Mouse (Mus musculus): ENCODE data around the gene Stox2. TPM values are rescaled to one million over a fixed set of nuclear protein-coding genes. Genes with fewer than 3 reads are reported as not detected.
"Not testable (repeated sequence)": the region's sequence is repeated elsewhere in the genome, so short reads cannot be mapped to it uniquely, and the experiment has no call there.

Gene Stox2
- polyA plus RNA-seq, 1 experiment from 2014 or later, result 8.1 TPM

DNA sequence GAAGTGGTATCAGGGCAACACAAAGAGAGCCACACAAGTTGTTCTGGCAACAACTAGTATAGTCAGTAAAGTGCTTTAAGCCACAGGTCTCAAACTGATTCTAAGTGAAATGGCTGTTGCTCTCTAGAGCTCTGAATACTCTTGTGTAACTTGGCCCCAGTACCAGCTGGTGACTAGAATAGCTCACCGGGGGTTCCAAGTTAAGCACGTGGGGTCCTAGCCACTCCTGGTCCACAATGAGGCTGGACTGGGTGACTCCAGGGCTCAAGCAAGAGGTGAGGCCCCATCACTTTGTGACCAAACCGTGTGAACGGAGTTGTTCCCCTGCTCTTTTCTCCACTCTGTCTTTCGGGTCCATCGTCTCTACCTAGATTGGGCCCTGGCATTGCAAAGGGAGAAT lies 8.2 kb downstream of the Stox2 start:
- Histone ChIP-seq H3K4me1 (replicated peaks) (no peaks in the 10 kb centered on the region), H3K36me3 (no peaks in the 10 kb centered on the region), H3K27me3 (replicated peaks) (no peaks in the 10 kb centered on the region), H3K9ac (no peak overlapping the region), H3K4me2 (replicated peaks) (no peak overlapping the region), H3K27ac (no peak overlapping the region), H3K4me3 (replicated peaks) (no peak overlapping the region), H3K9me3 (no peaks in the 10 kb centered on the region)
- 81% methylated on average over 6 of the region's 6 CpGs for WGBS
- ATAC-seq, result no peak

- H3K9me3 ChIP-seq, result no peaks in the 10 kb centered on the region
- H3K9ac ChIP-seq, result no peak overlapping the region
- no peak overlapping the region for H3K4me3 ChIP-seq (replicated peaks)
- ATAC-seq, result no peak
- no peak overlapping the region for H3K4me2 ChIP-seq (replicated peaks)
- no peak overlapping the region for H3K27ac ChIP-seq
- WGBS, result 74% methylated on average over 2 of the region's 2 CpGs
- H3K4me1 ChIP-seq (replicated peaks), result no peaks in the 10 kb centered on the region
- H3K36me3 ChIP-seq, result no peaks in the 10 kb centered on the region
- no peaks in the 10 kb centered on the region for H3K27me3 ChIP-seq (replicated peaks)
Observed at GRCm38 (mm10) chr8:47435861-47436260, 10.3 kb downstream of the Stox2 start.

GRCm38 (mm10) chr8:47435412-47435811 lies 10.8 kb downstream of the Stox2 start:
- H3K9ac ChIP-seq, result no peak overlapping the region
- no peaks in the 10 kb centered on the region for H3K27me3 ChIP-seq (replicated peaks)
- peak; percentile 25; the same call in 1 of the 2 replicates for ATAC-seq
- no peak overlapping the region for H3K4me2 ChIP-seq (replicated peaks)
- H3K36me3 ChIP-seq, result no peaks in the 10 kb centered on the region
- H3K9me3 ChIP-seq, result no peaks in the 10 kb centered on the region
- H3K27ac ChIP-seq, result no peak overlapping the region
- WGBS, result 41% methylated on average over 4 of the region's 4 CpGs
- H3K4me1 ChIP-seq (replicated peaks), result no peaks in the 10 kb centered on the region
- H3K4me3 ChIP-seq (replicated peaks), result no peak overlapping the region

- ATAC-seq, result no peak
- H3K9me3 ChIP-seq, result no peaks in the 10 kb centered on the region
- WGBS, result 51% methylated on average over 4 of the region's 4 CpGs
- H3K4me2 ChIP-seq (replicated peaks), result no peak overlapping the region
- no peaks in the 10 kb centered on the region for H3K4me1 ChIP-seq (replicated peaks)
- no peak overlapping the region for H3K27ac ChIP-seq
- H3K36me3 ChIP-seq, result no peaks in the 10 kb centered on the region
- H3K4me3 ChIP-seq (replicated peaks), result no peak overlapping the region
- H3K27me3 ChIP-seq (replicated peaks), result no peaks in the 10 kb centered on the region
- no peak overlapping the region for H3K9ac ChIP-seq
Observed at GRCm38 (mm10) chr8:47431263-47431662, 14.9 kb downstream of the Stox2 start.

DNA sequence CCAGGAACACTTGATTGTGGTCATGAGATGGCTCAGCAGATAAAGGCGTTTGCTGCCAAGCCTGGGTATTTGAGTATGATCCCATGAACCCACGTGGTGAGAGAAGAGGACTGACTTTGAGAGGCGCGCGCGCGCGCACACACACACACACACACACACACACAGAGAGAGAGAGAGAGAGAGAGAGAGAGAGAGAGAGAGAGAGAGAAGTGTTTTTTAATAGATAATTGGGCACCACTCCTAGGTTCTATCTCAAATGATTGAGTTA lies 32.0 kb downstream of the Stox2 start:
- H3K4me1 ChIP-seq (replicated peaks), result peaks cover 18% of the 10 kb centered on the region
- H3K9ac ChIP-seq, H3K36me3 ChIP-seq, H3K9me3 ChIP-seq, H3K27ac ChIP-seq: not testable (repeated sequence)
- WGBS, result 4% methylated on average over 8 of the region's 8 CpGs
- H3K4me2 ChIP-seq (replicated peaks), result peak overlapping the region; percentile 95
- peak; percentile 37 for ATAC-seq
- H3K4me3 ChIP-seq (replicated peaks), result peak overlapping the region; percentile 67
- H3K27me3 ChIP-seq (replicated peaks), result peaks cover 16% of the 10 kb centered on the region

DNA sequence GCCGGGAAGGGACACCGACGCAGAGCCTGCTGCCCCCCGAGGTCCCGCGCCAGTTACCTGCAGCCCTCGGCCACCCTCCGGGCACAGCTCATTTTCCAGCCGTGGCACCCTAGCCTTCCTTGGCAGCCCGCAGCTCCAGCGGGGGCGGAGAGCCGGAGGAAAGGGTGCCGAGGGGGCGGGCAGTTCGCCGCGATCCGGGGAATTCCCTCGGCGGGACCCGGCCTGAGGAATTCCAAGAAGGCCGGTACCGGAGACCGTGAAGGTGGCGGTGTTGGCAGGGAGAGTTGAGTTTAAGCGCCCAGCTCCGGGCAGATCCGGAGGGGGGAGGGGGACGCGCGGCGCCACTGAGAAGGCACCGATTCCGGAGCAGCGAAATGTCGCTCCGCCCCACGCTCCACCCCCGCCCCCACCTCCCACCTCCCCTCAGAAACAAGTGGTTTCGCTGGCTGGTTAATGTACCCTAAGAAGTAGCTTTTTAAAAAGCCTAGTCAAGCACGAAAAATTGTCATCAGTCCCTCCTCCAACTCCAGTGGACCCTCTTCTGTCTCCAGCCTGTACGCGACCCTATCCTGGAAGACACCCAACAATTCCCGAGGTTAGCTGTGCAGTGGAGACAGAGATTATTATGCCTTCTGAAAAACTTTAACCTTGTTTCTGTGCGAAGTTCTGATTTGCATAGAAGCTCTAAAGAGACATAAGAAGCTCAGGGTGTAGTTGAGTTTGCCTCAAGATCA lies 32.5 kb downstream of the Stox2 start:
- ATAC-seq, result peak; percentile 78
- peak overlapping the region; percentile 54 for H3K27ac ChIP-seq
- peaks cover 19% of the 10 kb centered on the region for H3K27me3 ChIP-seq (replicated peaks)
- H3K4me2 ChIP-seq (replicated peaks), result peak overlapping the region; percentile 95
- H3K36me3 ChIP-seq, result no peaks in the 10 kb centered on the region
- peaks cover 19% of the 10 kb centered on the region for H3K4me1 ChIP-seq (replicated peaks)
- H3K9me3 ChIP-seq, result no peaks in the 10 kb centered on the region
- peak overlapping the region; percentile 65 for H3K9ac ChIP-seq
- peak overlapping the region; percentile 67 for H3K4me3 ChIP-seq (replicated peaks)
- under 1% methylated on average over 46 of the region's 46 CpGs for WGBS

- peak overlapping the region; percentile 65 for H3K9ac ChIP-seq
- peaks cover 19% of the 10 kb centered on the region for H3K4me1 ChIP-seq (replicated peaks)
- H3K4me2 ChIP-seq (replicated peaks), result peak overlapping the region; percentile 95
- ATAC-seq, result peak; percentile 70
- peaks cover 19% of the 10 kb centered on the region for H3K27me3 ChIP-seq (replicated peaks)
- H3K9me3 ChIP-seq, result no peaks in the 10 kb centered on the region
- peak overlapping the region; percentile 54 for H3K27ac ChIP-seq
- no peaks in the 10 kb centered on the region for H3K36me3 ChIP-seq
- H3K4me3 ChIP-seq (replicated peaks), result peak overlapping the region; percentile 67
- under 1% methylated on average over 81 of the region's 81 CpGs for WGBS
Observed at GRCm38 (mm10) chr8:47412696-47413523, 33.3 kb downstream of the Stox2 start.

GRCm38 (mm10) chr8:47411994-47412695 lies 34.0 kb downstream of the Stox2 start:
- Histone ChIP-seq H3K4me1 (replicated peaks) (peaks cover 19% of the 10 kb centered on the region), H3K9ac (peak overlapping the region; percentile 65), H3K36me3 (no peaks in the 10 kb centered on the region), H3K9me3 (no peaks in the 10 kb centered on the region), H3K4me3 (replicated peaks) (peak overlapping the region; percentile 67), H3K4me2 (replicated peaks) (peak overlapping the region; percentile 95), H3K27ac (no peak overlapping the region), H3K27me3 (replicated peaks) (peaks cover 19% of the 10 kb centered on the region)
- ATAC-seq, result peak; percentile 77
- under 1% methylated on average over 43 of the region's 43 CpGs for WGBS

DNA sequence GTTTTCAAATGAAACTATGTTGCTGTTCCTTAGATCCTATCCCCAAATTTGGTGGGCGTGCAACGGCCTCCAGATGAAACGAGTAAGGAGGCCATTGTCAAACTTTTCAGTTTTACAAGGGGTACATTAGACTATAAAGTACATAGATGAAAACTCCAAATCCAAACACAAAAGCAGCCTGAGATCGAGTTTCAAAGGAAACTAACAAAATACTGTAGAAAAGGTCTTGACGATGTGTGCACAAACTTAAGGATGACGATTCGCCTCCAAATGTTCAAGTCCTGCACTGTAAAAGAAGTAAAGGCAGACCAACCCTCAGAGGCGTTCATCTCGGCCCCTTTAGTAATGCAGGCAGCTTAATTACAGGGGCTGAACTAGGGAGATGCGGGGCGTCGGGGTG lies 34.8 kb downstream of the Stox2 start:
- H3K4me1 ChIP-seq (replicated peaks), result peaks cover 19% of the 10 kb centered on the region
- no peak overlapping the region for H3K4me3 ChIP-seq (replicated peaks)
- H3K36me3 ChIP-seq, result no peaks in the 10 kb centered on the region
- no peaks in the 10 kb centered on the region for H3K9me3 ChIP-seq
- H3K27me3 ChIP-seq (replicated peaks), result peaks cover 19% of the 10 kb centered on the region
- ATAC-seq, result no peak
- WGBS, result 15% methylated on average over 12 of the region's 12 CpGs
- H3K27ac ChIP-seq, result no peak overlapping the region
- H3K9ac ChIP-seq, result no peak overlapping the region
- H3K4me2 ChIP-seq (replicated peaks), result peak overlapping the region; percentile 95

- Histone ChIP-seq H3K27ac (no peak overlapping the region), H3K9me3 (no peaks in the 10 kb centered on the region), H3K4me2 (replicated peaks) (peak overlapping the region; percentile 17; the same call in 1 of the 2 replicates), H3K9ac (no peak overlapping the region), H3K4me1 (replicated peaks) (peaks cover 17% of the 10 kb centered on the region), H3K27me3 (replicated peaks) (peaks cover 19% of the 10 kb centered on the region), H3K36me3 (no peaks in the 10 kb centered on the region), H3K4me3 (replicated peaks) (no peak overlapping the region)
- 25% methylated on average over 8 of the region's 8 CpGs for WGBS
- no peak for ATAC-seq
Observed at GRCm38 (mm10) chr8:47409061-47409460, 37.1 kb downstream of the Stox2 start.

DNA sequence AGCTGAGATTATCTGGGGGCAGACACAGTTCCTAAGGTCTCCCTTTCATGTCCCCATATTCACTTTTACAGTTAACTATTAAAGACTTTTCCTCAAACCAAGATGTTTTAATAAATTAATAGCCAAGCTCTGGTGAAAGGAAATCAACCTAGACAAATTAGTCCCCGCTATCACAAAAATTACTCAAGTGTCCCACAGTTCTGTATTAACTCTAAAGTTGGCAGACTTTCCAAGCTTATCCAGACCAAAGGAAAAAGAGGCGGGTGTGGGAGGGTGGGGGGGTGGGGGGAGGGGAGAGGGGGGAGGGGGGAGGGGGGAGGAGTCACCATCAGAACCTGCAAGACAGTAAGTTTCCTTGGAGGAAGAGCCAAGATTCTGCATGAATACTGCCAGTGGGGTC lies 41.3 kb downstream of the Stox2 start:
- no peak for ATAC-seq
- no peak overlapping the region for H3K4me2 ChIP-seq (replicated peaks)
- H3K36me3 ChIP-seq, result no peaks in the 10 kb centered on the region
- H3K27ac ChIP-seq, result no peak overlapping the region
- 93% methylated on average over 1 of the region's 2 CpGs for WGBS
- no peak overlapping the region for H3K9ac ChIP-seq
- H3K9me3 ChIP-seq, result no peaks in the 10 kb centered on the region
- H3K27me3 ChIP-seq (replicated peaks), result peaks cover 6% of the 10 kb centered on the region
- no peak overlapping the region for H3K4me3 ChIP-seq (replicated peaks)
- H3K4me1 ChIP-seq (replicated peaks), result 0 out of 2 replicates have a peak, but pooled peaks cover 3% of the 10 kb centered on the region

GRCm38 (mm10) chr8:47392927-47393326 lies 53.2 kb downstream of the Stox2 start:
- Histone ChIP-seq H3K4me1 (replicated peaks) (no peaks in the 10 kb centered on the region), H3K4me3 (replicated peaks) (no peak overlapping the region), H3K27me3 (replicated peaks) (no peaks in the 10 kb centered on the region), H3K4me2 (replicated peaks) (no peak overlapping the region), H3K9ac (no peak overlapping the region), H3K9me3 (no peaks in the 10 kb centered on the region), H3K36me3 (no peaks in the 10 kb centered on the region), H3K27ac (no peak overlapping the region)
- WGBS, result 53% methylated on average over 7 of the region's 7 CpGs
- no peak for ATAC-seq

All from intestine, embryonic 15.5 days (tissue).